Mouse (Mus musculus) midbrain, embryonic 14.5 days (tissue): Measurements from ENCODE around the gene B230219D22Rik. TPM values are rescaled to one million over a fixed set of nuclear protein-coding genes. Genes with fewer than 3 reads are reported as not detected.

Experiments used
- ATAC-seq: fragments of 200-750 bp; cut with Nextera tagmentation; 2 replicates; pipeline ENCODE4 v1.8.0; 2017; ENCODE audit warnings: moderate number of reproducible peaks, moderate library complexity; ENCODE audit not compliant: low FRiP score, low TSS enrichment
- DNase-seq: peaks from one replicate; pipeline ENCODE4 v3.0.0-alpha.2; 2015
- H3K27ac ChIP-seq: fragments of 300-500 bp; sonication (generic); replicated peaks from 2 replicates; pipeline ENCODE4 v1.5.1; 2014; ENCODE audit warnings: mild to moderate bottlenecking, low read depth, low read length, moderate library complexity
- H3K27me3 ChIP-seq: fragments of 300-500 bp; sonication (generic); 2 replicates; pipeline ENCODE4 v1.6.1; 2014; ENCODE audit warnings: low read length, control low read depth, mixed read lengths; ENCODE audit not compliant: control insufficient read depth, insufficient read depth
- H3K36me3 ChIP-seq: fragments of 300-500 bp; sonication (generic); 2 replicates; pipeline ENCODE4 v1.6.1; 2014; ENCODE audit warnings: low read length, control low read depth; ENCODE audit not compliant: control insufficient read depth, insufficient read depth
- H3K4me1 ChIP-seq: fragments of 300-500 bp; sonication (generic); 2 replicates; pipeline ENCODE4 v1.6.1; 2014; ENCODE audit warnings: mild to moderate bottlenecking, antibody characterized with exemption, low read length, control low read depth; ENCODE audit not compliant: control insufficient read depth, insufficient read depth
- H3K4me2 ChIP-seq: fragments of 300-500 bp; sonication (generic); 2 replicates; pipeline ENCODE4 v1.6.1; 2014; ENCODE audit warnings: mild to moderate bottlenecking, low read length, moderate library complexity
- H3K4me3 ChIP-seq: fragments of 300-500 bp; sonication (generic); replicated peaks from 2 replicates; pipeline ENCODE4 v1.5.1; 2014; ENCODE audit warnings: low read depth, low read length
- H3K9ac ChIP-seq: fragments of 300-500 bp; sonication (generic); replicated peaks from 2 replicates; pipeline ENCODE4 v1.6.1; 2014; ENCODE audit warnings: mild to moderate bottlenecking, low read length, moderate library complexity
- H3K9me3 ChIP-seq: fragments of 300-500 bp; sonication (generic); 2 replicates; pipeline ENCODE4 v1.6.1; 2016; ENCODE audit warnings: low read length, control low read depth, mixed read lengths; ENCODE audit not compliant: control insufficient read depth
- WGBS: fragments of 180-500 bp; shearing (Covaris S2); extraction: QIAGEN DNeasy Blood & Tissue Kit; methylation state at CpG from one replicate; pipeline ENCODE4 v1.1.7; 2014; 5-methylcytosine and 5-hydroxymethylcytosine counted together
- polyA plus RNA-seq: library from polyadenylated mRNA; unstranded; fragments of >200 nt; fragmentation: Nextera tagmentation; extraction: Ambion mirVana; gene quantifications from 2 replicates; pipeline ENCODE4 v1.2.1, GENCODE M21; 2014

Gene B230219D22Rik
- polyA plus RNA-seq, 1 experiment from 2014 or later = 98.2 TPM

DNA sequence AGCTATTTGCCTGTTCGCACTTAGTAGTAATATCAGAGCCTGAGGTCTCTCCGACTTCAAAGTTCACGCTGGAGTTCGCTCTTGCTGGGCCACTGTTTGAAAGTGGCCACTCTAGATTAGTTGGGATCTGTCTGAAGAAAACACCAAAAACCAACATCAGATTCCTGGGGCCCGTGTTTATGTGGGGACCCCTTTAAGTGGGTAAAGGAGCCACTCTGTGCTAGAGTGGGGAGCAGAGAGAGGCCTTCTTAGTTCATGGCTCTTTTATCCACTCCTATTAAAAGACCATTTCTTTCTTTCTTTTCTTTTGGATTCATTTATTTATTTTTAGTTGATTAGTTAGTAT, 22.2 kb downstream of the B230219D22Rik start:
- peaks cover 16% of the 10 kb centered on the region; the same call in 1 of the 2 replicates for H3K4me1 ChIP-seq
- H3K9me3 ChIP-seq = no peaks in the 10 kb centered on the region
- H3K9ac ChIP-seq = peak overlapping the region; percentile 92
- H3K27ac ChIP-seq = peak overlapping the region; percentile 97
- peaks cover 26% of the 10 kb centered on the region for H3K36me3 ChIP-seq
- peak overlapping the region; percentile 91 for H3K4me3 ChIP-seq
- H3K4me2 ChIP-seq = peak overlapping the region; percentile 74
- DNase-seq = no peak
- no peak for ATAC-seq
- no peaks in the 10 kb centered on the region for H3K27me3 ChIP-seq
- 7% methylated on average over 5 of the region's 5 CpGs for WGBS

- Histone ChIP-seq H3K4me1 (peaks cover 16% of the 10 kb centered on the region; the same call in 1 of the 2 replicates), H3K27ac (no peak overlapping the region), H3K4me2 (peak overlapping the region; percentile 74), H3K4me3 (peak overlapping the region; percentile 91; the same call in 1 of the 2 replicates), H3K27me3 (no peaks in the 10 kb centered on the region), H3K36me3 (peaks cover 30% of the 10 kb centered on the region), H3K9me3 (no peaks in the 10 kb centered on the region), H3K9ac (no peak overlapping the region)
- DNase-seq (no peak), ATAC-seq (no peak)
- 86% methylated on average over 7 of the region's 7 CpGs for WGBS
Observed at GRCm38 (mm10) chr13:55715908-55716510, 23.1 kb downstream of the B230219D22Rik start.

DNA sequence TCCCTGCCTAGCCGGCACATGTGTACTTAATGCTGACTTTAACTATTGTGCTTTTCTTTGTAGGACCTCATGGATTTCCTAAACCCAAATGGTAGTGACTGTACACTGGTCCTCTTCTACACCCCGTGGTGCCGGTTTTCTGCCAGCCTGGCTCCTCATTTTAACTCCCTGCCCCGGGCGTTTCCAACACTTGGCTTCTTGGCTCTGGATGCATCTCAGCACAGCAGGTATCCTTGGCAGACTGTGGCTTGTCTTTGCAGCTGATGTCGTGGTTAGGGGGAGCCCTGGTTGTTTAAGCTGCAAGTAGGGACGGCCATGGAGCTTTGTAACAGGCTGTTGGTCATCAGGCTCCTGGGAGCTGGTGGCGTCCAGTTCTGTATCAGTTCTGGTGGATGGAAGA, 28.6 kb downstream of the B230219D22Rik start:
- 70% methylated on average over 8 of the region's 8 CpGs for WGBS
- Histone ChIP-seq H3K27me3 (no peaks in the 10 kb centered on the region), H3K36me3 (peaks cover 74% of the 10 kb centered on the region), H3K9ac (no peak overlapping the region), H3K9me3 (no peaks in the 10 kb centered on the region), H3K4me3 (no peak overlapping the region), H3K27ac (no peak overlapping the region), H3K4me1 (0 out of 2 replicates have a peak, but pooled peaks cover 5% of the 10 kb centered on the region), H3K4me2 (no peak overlapping the region)
- no peak for DNase-seq
- ATAC-seq = no peak

- no peak for DNase-seq
- no peak for ATAC-seq
- Histone ChIP-seq H3K4me1 (0 out of 2 replicates have a peak, but pooled peaks cover under 1% of the 10 kb centered on the region), H3K9ac (no peak overlapping the region), H3K27me3 (no peaks in the 10 kb centered on the region), H3K9me3 (no peaks in the 10 kb centered on the region), H3K27ac (no peak overlapping the region), H3K4me2 (no peak overlapping the region), H3K4me3 (no peak overlapping the region), H3K36me3 (peaks cover 74% of the 10 kb centered on the region)
- 91% methylated on average over 2 of the region's 2 CpGs for WGBS
Observed at GRCm38 (mm10) chr13:55721995-55722394, 29.1 kb downstream of the B230219D22Rik start.

DNA sequence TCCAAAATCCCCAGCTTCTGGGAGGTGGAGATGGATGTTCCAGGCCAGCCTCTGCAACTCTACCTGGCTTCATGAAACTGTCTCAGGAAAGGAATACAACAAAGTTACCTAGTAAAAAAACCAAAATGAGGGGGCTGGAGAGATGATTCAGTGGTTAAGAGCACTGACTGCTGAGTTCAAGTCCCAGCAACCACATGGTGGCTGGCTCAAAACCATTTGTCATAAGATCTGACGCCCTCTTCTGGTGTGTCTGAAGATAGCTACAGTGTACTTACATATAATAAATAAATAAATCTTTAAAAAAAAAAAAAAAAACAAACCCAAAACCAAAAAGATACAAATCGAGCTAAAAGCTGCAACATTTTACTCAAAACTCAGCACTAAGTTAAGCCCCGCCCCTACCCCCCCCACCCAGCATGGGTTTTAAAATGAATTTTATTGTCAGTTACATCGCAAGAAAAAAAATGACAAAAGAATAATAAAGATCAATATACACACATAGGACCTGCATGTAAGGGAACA, 33.7 kb downstream of the B230219D22Rik start:
- DNase-seq (peak; percentile 49), ATAC-seq (no peak)
- Histone ChIP-seq H3K9me3 (no peaks in the 10 kb centered on the region), H3K36me3 (peaks cover 37% of the 10 kb centered on the region), H3K9ac (peak overlapping the region; percentile 56), H3K4me1 (no peaks in the 10 kb centered on the region), H3K4me3 (peak overlapping the region; percentile 52), H3K27me3 (no peaks in the 10 kb centered on the region), H3K27ac (peak overlapping the region; percentile 95), H3K4me2 (peak overlapping the region; percentile 53)
- WGBS = 4% methylated on average over 4 of the region's 4 CpGs

DNA sequence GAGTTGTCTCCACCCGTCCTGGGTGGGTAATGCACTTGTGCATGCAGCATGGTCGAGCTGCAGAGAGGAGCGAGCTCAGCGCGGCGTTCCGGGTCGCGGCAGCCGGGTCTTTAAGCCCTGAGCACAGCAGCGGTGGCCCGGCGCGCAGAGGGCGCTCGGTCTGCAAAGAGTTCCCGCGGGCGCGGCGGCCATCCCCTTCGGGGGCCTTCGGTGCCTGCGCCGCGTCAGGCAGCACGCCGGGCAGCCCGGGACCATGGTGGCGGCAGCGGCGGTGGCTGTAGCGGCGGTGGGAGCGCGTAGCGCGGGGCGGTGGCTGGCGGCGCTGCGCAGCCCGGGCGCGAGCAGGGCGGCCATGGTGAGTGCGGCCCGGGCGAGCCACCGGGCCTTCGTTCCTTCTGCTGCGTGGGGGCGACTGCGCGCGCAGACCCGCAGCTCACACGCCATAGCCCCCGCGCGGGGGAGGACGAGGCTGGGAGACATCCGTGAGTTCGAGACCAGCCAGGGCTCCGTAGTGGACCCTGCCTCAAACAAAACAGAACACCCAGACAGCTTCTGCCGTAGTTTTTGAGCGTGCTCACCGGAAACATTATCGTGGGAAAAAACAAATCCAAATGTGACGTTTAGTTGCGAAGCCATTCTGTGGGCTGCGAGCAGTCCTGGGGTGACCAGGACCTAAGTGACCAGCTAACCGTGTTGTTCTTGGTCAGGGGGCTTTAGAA, 34.4 kb downstream of the B230219D22Rik start, which contains the start of gene Pcbd2:
TSS of gene Pcbd2 (plus strand) at position 249 of the 719 bp plus-strand sequence.
- Histone ChIP-seq H3K9ac (peak within 1 kb of the TSS; percentile 56), H3K4me3 (peak within 1 kb of the TSS; percentile 52), H3K36me3 (peaks cover 32% of the 10 kb centered on the region), H3K27ac (peak within 1 kb of the TSS; percentile 95), H3K9me3 (no peaks in the 10 kb centered on the region), H3K27me3 (no peaks in the 10 kb centered on the region), H3K4me2 (peak within 1 kb of the TSS; percentile 53), H3K4me1 (no peaks in the 10 kb centered on the region)
- peak; percentile 89 for DNase-seq
- peak; percentile 89 for ATAC-seq
- under 1% methylated on average over 63 of the region's 73 CpGs for WGBS

- peaks cover 32% of the 10 kb centered on the region for H3K36me3 ChIP-seq
- no peaks in the 10 kb centered on the region for H3K27me3 ChIP-seq
- no peaks in the 10 kb centered on the region for H3K9me3 ChIP-seq
- DNase-seq (peak; percentile 85), ATAC-seq (peak; percentile 63; the same call in 1 of the 2 replicates)
- H3K4me2 ChIP-seq = peak overlapping the region; percentile 53
- no peaks in the 10 kb centered on the region for H3K4me1 ChIP-seq
- peak overlapping the region; percentile 52 for H3K4me3 ChIP-seq
- peak overlapping the region; percentile 95; the same call in 1 of the 2 replicates for H3K27ac ChIP-seq
- peak overlapping the region; percentile 56 for H3K9ac ChIP-seq
- WGBS = 5% methylated on average over 19 of the region's 19 CpGs
Observed at GRCm38 (mm10) chr13:55727839-55728238, 34.9 kb downstream of the B230219D22Rik start.

DNA sequence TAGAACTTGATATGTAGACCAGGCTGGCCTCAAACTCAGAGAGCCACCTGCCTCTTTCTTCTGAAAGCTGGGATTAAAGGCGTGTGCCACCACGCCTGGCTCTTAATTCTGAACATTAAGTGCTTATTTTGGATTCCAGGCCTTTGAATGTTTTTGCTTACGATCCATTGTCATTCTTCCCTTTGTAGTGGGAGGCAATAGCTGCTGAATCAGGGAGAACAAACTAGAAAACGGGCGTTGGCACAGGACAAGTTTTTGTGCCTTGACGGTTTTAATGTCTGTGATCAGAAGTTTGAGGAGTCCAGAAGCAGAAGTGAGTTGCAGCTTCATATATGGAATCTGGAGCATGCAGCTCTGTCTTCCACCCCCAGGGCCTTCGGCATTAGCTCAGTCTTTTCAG, 37.8 kb downstream of the B230219D22Rik start:
- Histone ChIP-seq H3K36me3 (0 out of 2 replicates have a peak, but pooled peaks cover 7% of the 10 kb centered on the region), H3K4me3 (no peak overlapping the region), H3K27me3 (no peaks in the 10 kb centered on the region), H3K9me3 (no peaks in the 10 kb centered on the region), H3K4me1 (no peaks in the 10 kb centered on the region), H3K27ac (no peak overlapping the region), H3K9ac (no peak overlapping the region), H3K4me2 (no peak overlapping the region)
- DNase-seq (no peak), ATAC-seq (no peak)
- 93% methylated on average over 7 of the region's 7 CpGs for WGBS
